Mouse (Mus musculus): ENCODE measurements at regions not wholly inside any gene's neighbourhood (a gene's known extent, or its start where the extent isn't known, plus 50 kb on each side); places are given as distances from the start of the nearest gene placed in this dataset.
"Not testable (repeated sequence)": the region's sequence is repeated elsewhere in the genome, so short reads cannot be mapped to it uniquely, and the experiment has no call there.

DNA sequence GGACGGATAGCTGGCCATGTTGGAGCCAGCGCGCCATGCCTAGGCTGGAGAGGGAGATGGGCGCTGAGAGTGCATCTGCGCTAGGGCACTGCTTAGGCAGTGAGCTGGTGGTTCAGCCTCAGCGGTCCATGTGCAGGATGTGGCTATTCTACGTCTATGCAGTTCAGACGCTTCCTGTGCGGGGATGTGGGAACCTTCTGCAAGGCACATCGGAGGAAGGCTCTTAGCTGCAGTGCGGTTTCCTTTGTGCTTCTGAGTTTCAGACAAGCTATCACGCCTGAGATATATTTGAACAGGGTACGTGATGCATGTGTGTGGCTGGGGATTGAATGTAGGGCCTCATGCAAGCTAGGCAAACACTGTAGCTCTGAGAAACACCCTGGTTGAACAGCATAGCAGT is 54.4 kb upstream of the Lrpprc start:
- ATAC-seq (replicated peaks; ENCODE audit: low FRiP score, poor library complexity, severe bottlenecking) = 0 out of 2 replicates have a peak, but pooled peaks have one; percentile 28

DNA sequence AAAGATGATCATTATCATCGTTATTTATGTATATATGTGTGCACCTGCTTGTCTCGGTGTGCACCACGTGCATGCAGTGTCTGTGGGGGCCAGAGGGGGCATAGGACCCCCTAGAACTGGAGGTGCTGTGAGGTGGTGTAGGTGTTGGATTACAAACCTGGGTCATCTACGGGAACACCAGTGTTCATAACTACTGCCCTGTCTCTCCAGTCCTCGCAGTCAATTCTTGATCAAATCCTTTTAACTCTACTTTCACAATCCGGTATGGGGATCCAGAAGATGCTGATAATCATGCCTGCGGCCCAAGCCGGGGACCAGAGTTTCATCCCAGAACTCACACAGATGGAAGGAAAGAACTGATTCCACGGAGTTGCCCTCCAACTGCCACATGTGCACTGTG is 55.6 kb upstream of the Lrpprc start:
- ATAC-seq (replicated peaks; ENCODE audit: low FRiP score, poor library complexity, severe bottlenecking) = no peak

DNA sequence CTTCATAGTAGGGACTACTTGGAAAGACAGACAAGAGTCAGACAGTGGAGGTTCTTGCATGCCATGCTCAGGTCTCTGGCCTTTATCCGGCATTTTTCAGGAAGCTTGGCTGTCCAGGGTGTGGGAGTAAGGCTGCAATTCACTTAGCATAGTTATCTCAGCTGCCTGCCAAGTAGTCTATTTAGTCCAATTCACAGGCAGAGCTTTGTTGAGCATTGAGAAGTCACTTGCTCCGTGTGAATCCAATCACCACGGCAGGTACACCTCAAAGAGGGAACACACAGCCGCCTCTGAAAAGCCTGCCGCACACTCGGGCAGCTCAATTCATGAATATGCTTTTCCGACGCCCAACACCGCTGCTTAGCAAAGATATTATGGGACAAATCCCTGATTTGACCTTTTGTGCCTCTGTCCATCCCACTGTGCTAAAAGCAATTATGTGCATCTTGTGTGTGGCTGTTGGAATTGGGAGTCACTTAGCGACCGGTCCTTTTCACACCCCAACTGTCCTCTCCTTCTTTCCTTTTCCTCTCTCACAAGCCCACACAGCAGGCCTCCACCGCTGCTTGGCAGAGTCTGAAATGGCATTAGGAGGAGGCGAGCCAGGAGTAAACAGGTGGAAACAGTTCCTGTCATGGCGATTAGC is 57.9 kb upstream of the Lrpprc start:
- no peak for ATAC-seq (replicated peaks; ENCODE audit: low FRiP score, poor library complexity, severe bottlenecking)

DNA sequence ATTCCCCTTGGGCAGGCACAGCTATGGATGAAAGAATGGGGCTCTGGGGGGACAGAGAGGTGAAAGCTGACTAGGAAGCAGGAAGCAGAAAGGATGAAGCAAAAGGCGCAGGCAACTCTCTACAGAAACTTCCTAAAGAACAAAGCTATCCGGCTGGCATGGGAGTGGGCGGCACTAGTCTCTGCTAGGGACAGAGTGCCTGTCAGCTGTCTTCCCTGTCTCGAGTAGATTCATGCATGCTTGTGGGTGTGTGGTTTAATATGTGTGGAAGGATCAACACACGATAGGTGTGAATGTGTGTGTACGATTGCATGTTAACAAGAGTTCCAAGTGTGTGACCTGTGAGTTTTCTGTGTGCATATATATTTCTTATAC is 58.4 kb upstream of the Lrpprc start:
- ATAC-seq (replicated peaks; ENCODE audit: low FRiP score, poor library complexity, severe bottlenecking) = no peak

DNA sequence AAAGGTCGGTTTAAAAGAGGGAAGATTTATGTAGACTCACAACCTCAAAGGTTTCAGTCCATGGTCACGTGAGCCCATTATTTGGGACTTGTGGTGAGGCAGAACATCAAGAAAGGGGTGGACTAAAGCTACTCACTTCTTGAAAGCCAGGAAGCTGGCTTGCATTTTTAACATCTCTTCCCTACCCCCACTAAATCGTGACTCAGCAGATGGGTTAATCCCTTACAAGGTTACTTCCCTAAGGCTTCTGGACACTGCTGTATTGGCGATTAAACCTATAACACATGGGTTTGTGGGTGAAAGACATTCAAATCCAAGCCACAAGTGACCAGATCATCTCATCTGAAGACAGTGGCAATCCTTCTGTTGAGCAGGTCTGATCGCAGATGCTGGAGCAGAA is 59.9 kb upstream of the Lrpprc start:
- no peak for ATAC-seq (replicated peaks; ENCODE audit: low FRiP score, poor library complexity, severe bottlenecking)

DNA sequence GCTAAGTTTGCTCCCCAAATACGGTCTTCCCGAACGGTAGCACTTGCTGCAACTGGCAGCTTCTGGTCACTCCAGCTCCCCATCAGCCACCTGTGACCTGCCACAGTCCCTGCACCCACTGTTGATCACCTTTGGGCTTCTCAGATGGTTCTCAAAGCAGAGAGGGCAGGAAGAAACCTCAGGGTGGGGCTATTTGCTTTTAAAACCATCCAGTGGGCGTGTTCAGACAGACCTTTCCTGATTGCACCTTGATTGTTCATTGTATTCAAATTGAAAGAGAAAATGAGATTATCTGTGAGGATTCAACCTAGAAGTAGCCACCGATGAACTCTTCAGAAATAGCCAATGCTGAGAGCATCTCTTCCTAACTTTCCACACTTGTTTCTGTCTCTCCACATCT is 60.3 kb upstream of the Lrpprc start:
- ATAC-seq (replicated peaks; ENCODE audit: low FRiP score, poor library complexity, severe bottlenecking) = no peak

DNA sequence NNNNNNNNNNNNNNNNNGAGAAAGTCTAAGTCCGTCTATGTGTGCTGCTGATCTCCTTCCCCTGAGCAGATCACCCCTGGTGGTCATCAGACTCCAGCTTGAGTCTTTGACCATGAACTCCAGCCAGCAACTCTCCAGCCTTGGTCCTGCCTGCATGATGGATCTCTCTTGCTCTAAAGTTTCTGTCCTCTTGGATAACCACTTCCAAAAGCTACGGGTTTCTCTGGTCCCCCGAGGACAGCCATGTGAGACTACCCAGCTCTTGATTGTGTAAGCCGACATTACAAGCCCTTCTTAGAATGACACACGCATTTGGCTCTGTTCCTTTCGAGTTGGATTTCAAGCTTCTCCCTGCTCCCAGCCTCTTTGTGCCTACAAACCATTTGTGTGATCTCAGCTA is 66.4 kb upstream of the Lrpprc start:
- ATAC-seq (replicated peaks; ENCODE audit: low FRiP score, poor library complexity, severe bottlenecking) = no peak

DNA sequence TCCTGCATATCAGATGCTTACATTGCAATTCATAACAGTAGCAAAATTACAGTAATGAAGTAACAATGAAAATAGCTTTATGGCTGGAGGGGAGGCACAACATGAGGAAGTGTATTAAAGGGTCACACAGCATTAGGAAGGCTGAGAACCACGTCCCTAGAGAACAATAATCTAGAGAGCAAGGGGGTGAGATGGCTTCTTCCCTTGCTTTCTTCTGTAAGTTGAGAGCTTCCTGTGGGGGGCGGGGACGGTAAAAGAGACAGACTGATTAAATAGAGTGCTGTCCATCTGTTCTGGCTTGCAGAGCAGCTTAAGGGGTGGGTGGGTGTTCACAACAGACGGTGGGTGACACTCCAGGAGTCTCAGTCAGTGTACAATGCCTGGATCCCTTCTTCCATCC is 68.2 kb upstream of the Lrpprc start:
- no peak for ATAC-seq (replicated peaks; ENCODE audit: low FRiP score, poor library complexity, severe bottlenecking)

DNA sequence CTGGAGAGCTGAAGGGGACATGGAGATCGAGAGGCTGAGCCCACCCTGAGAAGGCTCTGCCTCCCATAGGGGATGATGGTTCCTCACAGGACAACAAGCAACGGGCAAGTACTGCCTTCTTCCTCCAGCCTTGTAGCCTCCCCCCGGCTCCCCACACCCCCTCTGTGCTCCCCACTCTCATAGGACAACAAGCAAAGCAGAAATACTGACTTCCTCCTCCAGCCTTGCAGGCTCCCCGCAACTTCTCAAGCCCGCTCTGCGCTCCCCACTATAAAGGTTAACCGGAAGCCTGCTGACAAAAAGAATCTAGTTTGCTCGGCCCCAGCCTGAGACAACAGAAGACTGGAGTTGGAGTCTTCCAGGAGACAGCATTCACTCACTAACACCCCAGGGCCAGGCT is 69.3 kb upstream of the Lrpprc start:
- ATAC-seq (replicated peaks; ENCODE audit: low FRiP score, poor library complexity, severe bottlenecking) = no peak

DNA sequence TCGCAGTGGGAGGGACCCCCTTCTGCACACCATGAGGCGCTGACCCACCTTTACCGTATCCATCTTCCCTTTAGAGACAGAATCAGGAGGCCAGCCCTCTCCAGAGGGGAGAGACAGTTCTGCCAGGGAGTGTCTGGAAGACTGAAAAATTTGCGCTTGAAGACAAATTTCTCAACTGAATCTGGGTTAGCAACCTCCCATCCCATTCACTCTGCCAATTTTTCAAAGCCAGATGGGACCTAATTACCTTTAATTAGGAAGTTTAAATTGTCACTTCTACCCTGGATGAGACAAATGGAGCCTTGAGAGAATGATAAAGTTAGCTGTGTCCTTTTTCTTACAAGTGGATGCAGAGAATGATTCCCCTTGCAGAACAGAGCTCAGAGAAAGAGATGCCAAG is 70.2 kb upstream of the Lrpprc start:
- no peak for ATAC-seq (replicated peaks; ENCODE audit: low FRiP score, poor library complexity, severe bottlenecking)

DNA sequence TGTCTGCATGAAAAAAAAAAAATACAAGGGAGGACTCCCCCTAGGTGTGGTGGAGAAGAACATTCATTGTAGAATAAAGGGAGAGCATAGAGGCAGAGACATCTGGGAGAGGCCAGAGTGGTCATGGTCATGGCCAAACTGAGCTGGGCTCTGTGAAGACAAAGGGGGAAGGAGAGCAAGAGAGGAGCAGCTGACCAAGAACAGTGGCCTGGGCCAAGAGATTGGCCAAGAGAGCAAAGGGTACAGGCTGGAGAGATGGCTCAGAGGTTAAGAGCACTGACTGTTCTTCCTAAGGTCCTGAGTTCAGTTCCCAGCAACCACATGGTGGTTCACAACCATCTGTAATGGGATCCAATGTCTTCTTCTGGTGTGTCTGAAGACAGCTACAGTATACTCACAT is 73.6 kb upstream of the Lrpprc start:
- not testable (repeated sequence) for ATAC-seq (replicated peaks; ENCODE audit: low FRiP score, poor library complexity, severe bottlenecking)

DNA sequence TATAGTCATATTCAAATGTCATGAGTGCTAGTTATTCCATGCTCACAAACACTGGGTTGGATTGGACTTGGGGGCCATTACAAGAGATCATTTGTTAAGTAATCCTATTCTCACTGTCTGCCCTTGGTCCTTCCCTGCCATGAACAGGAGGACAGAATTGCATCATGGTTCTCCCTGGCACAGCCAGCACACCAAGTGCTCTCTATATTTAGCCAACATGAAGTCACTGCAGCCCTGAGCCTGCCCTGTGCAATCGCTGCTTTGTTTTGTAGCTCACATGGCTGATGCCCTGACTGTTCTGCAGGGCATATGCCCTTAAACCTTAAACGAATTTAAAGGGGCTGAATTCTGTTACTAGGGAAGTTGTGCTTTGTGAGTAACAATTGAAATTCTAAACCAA is 74.6 kb upstream of the Lrpprc start:
- no peak for ATAC-seq (replicated peaks; ENCODE audit: low FRiP score, poor library complexity, severe bottlenecking)

DNA sequence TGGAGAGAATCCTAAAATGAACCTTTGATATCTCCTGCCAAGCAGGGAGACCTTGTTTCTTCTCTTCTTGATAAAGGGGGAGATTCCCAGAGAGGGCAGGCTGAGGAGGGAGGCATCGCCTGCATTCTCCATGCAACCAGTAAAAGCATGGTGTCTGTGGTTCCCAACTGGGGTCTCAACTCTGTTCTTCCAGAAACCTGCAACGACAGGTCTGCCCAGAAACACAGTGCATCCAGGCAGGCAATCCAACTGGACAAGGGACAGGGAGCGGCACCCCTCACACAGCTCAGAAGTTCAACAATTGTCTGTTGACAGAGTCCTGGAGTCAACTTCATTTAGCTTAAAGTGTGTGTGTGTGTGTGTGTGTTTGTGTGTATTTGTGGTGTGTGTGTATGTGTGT is 75.0 kb upstream of the Lrpprc start:
- no peak for ATAC-seq (replicated peaks; ENCODE audit: low FRiP score, poor library complexity, severe bottlenecking)

DNA sequence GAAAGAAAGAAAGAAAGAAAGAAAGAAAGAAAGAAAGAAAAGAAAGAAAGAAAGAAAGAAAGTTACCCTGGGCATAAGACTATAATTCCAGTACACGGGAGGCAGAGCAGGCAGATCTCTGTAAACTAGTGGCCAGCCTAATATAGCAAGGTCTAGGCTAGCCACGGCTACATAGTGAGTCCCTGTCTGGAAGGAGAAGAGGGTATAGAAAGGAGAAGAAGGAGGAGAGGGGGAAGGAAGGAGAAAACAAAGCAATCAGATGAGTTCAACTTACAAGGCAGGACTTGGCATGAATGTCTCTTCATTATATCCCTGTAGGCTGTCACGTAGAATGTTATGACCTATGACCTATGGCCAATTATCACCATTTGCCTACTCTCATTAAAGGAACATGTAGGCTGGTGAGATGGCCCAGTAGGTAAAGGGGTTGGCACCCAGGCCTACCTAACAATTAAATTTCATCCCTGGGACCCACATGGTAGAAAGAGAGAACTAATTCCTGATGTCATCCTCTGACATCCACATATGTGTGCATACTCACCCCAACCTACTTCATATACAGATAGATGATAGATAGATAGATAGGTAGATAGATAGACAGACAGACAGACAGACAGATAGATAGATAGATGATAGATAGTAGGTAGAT is 78.6 kb upstream of the Lrpprc start:
- ATAC-seq (replicated peaks; ENCODE audit: low FRiP score, poor library complexity, severe bottlenecking) = peak; percentile 57; the same call in 1 of the 2 replicates

DNA sequence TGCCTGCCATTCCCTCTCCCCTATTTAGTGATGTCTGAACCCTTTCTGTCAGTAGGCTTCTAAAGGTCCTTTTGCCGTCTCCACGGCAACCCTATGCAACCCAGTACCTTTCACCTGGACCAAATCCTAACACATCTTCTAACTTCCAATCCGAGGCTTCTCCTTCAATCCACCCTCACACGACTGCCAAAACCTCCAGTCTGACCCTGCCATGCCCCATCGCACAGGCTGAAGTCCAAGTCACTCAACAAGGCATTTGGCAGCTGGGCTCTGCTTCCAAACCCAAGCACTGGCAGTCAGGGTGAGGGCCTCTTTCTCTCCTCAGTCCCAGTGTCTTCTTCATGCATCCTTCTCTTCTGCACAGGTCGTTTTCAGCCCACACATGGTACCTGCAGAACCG is 83.0 kb upstream of the Lrpprc start:
- ATAC-seq (replicated peaks; ENCODE audit: low FRiP score, poor library complexity, severe bottlenecking) = no peak

DNA sequence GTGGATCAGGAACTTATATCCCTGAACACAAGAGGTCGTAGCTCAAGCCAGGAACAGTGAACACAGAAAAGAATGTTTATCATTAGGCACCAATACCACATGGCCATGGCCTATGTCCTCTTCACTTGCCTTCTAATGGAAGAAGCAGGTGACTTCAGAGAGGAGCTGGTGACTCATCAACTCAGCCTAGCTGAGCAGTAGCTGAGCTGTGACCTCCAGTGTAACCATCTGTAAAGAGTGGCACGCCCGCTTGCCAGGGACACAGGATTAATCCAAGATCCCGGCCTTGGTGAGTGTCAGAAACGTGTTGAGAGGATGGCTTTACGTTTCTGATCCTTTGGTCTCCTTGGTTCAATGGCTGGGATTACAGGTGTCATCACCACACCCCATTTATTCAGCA is 82.0 kb upstream of the Ppm1b start:
- ATAC-seq (replicated peaks; ENCODE audit: low FRiP score, poor library complexity, severe bottlenecking) = no peak

DNA sequence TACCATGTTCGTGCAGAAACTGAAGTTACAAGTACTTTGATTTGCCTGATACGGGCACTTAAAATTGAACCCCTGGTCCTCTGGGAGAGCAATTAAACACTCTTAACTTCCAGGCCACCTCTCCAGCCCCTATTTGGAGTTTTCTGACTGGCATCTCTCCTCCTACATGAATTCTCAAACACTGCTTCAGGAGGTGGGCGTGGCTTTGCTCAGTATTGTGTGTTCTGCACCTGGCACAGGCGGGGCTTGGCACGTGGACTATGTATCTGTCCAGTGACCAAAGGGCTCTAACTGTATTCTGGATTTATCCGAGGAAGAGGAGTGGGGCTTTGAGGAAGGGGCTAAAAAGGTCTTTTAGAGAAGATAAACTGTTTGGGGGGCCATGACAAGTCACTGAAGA is 81.5 kb upstream of the Ppm1b start:
- ATAC-seq (replicated peaks; ENCODE audit: low FRiP score, poor library complexity, severe bottlenecking) = no peak

DNA sequence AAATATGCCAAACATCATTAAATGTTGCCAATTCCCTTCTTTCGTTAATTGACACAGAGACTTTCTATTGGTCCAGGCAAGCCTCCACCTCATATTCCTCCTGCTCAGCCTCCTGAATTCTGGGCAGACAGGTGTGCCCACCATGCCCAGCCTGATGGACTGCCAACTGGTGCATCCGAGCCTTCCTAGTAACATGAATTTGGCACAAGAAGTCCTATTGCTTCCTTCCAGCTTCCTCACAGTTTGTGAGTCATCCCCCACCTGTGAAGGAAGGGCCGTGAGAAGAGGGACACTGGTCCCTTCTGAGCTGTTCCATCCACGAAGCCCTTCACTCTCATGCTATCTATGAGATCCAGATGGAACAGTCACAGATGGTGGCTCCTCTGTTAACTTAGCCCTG is 80.5 kb upstream of the Ppm1b start:
- no peak for ATAC-seq (replicated peaks; ENCODE audit: low FRiP score, poor library complexity, severe bottlenecking)

DNA sequence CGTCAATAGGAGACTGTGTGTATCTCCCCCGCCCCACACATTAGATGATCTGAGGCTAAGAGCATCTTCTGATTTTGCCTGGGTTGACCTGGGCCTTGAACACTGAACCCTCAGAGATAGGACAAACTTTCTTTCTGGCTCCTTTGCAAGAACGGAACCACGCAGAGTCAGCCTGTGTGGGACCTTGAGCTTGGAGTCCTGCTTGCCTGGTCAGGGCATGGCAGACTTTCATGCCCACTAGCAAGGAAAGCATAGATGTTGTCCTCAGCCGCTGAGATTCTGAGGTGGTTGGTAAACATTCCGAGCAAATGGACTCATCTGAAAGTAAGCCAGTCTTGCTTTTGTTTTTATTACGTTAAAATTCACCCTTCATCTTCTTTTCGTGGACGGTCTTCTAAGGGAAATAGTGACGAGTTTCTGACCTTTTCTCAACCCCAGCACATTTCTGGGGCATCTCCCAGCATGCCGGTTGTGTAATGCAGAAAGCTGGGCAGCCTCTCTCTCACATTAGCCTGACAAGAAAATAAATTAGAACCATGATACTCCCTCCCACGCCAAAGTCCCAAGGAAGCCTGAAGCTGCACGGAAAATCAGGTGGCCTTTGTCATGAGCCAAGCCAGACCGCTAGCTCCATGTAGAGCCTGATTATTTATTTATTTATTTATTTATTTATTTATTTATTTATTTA is 79.2 kb upstream of the Ppm1b start:
- ATAC-seq (replicated peaks; ENCODE audit: low FRiP score, poor library complexity, severe bottlenecking) = no peak

DNA sequence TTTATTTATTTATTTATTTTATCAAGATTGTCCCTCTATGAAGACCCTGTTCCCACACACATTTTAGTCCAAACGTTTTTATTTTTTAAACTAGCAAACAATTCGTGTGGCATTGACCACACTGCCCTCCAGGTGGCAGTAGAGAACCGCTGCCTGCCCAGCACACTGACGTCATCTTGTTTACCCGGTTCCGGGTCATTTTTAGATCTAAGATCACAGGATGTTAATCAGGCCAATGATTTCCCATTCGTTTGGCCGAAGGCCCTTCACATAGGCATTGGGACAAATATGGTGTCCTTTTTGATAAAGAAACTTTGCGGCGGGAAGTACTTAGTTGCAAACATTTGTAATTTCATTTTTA is 78.7 kb upstream of the Ppm1b start:
- ATAC-seq (replicated peaks; ENCODE audit: low FRiP score, poor library complexity, severe bottlenecking) = peak; percentile 88

DNA sequence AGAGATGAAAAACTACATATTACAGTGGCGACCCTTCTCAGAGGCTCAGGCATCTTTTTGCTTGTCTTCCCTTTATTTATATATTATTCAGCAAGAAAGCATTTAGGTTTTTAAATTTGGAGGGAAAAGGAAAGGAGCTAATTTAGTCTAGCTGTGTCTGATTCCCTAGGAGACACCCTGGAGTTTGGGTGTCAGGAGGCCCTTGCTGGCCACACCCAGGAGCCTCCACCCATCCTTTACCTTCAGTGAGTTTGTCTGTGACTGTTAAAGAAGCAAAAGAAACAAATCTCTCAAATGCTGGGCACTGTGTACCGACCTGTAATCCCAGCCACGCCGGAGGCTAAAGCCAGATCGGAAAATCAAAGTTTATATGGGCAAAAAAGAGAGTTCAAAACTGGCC is 78.2 kb upstream of the Ppm1b start:
- peak; percentile 85 for ATAC-seq (replicated peaks; ENCODE audit: low FRiP score, poor library complexity, severe bottlenecking)

DNA sequence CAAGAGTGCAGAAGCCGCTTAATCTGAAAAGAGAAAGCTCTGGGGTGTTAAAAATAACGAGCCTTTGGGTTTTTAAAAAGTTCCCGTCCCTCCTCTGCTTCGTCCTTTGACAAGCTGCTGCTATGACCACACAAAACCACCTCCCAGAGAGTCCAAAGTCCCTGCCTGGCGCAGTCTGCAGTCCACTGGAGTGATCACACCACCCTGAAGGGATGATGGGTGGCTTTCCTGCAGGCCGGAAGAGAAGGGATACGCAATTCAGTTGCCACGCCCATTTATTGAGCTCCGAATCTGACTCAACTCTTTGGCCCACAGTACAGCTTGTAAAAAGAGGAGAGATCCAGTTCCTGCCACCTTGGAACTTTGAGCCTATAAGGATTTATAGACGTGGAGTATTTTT is 77.4 kb upstream of the Ppm1b start:
- ATAC-seq (replicated peaks; ENCODE audit: low FRiP score, poor library complexity, severe bottlenecking) = no peak
